Mouse (Mus musculus) CH12.LX (cell line): ENCODE measurements around the gene Rbfox1.

Experiments used
- CHD1 ChIP-seq: IDR thresholded peaks from 2 replicates; pipeline ENCODE4 v1.6.1; 2012; ENCODE audit warnings: low read depth, low read length, improper control_type of control experiment, inconsistent platforms
- CTCF ChIP-seq, 2 experiments: IDR thresholded peaks in 1 of 2; conservative IDR thresholded peaks in 1 of 2; 2 replicates each; pipeline ENCODE4 v1.5.1; 2011 to 2012; ENCODE audit warnings: low read depth in 2 of 2, low read length in 2 of 2, improper control_type of control experiment in 1 of 2, inconsistent platforms in 1 of 2, mild to moderate bottlenecking in 1 of 2, moderate library complexity in 1 of 2
- ELF1 ChIP-seq: IDR thresholded peaks from 2 replicates; pipeline ENCODE4 v1.6.1; 2014; ENCODE audit warnings: low read depth, mild to moderate bottlenecking, inconsistent platforms, low read length, improper control_type of control experiment
- EP300 ChIP-seq: IDR thresholded peaks from 2 replicates; pipeline ENCODE4 v1.6.1; 2011; ENCODE audit warnings: low read length, improper control_type of control experiment
- HCFC1 ChIP-seq: IDR thresholded peaks from 2 replicates; pipeline ENCODE4 v1.6.1; 2012; ENCODE audit warnings: low read depth, mild to moderate bottlenecking, inconsistent platforms, low read length, improper control_type of control experiment
- KAT2A ChIP-seq: IDR thresholded peaks from 2 replicates; pipeline ENCODE4 v1.6.1; 2012; ENCODE audit warnings: low read length, improper control_type of control experiment, inconsistent platforms; ENCODE audit not compliant: insufficient replicate concordance
- MEF2A ChIP-seq: IDR thresholded peaks from 2 replicates; pipeline ENCODE4 v1.6.1; 2014; ENCODE audit warnings: low read depth, mild to moderate bottlenecking, inconsistent platforms, low read length, improper control_type of control experiment, borderline replicate concordance
- POLR2A ChIP-seq: IDR thresholded peaks from 2 replicates; pipeline ENCODE4 v1.6.1; 2011; ENCODE audit warnings: low read depth, mild to moderate bottlenecking, improper control_type of control experiment, low read length
- POLR2AphosphoS2 ChIP-seq: IDR thresholded peaks from 2 replicates; pipeline ENCODE4 v1.6.1; 2011; ENCODE audit warnings: low read depth, low read length, improper control_type of control experiment
- RAD21 ChIP-seq: IDR thresholded peaks from 2 replicates; pipeline ENCODE4 v1.6.1; 2011; ENCODE audit warnings: low read depth, mild to moderate bottlenecking, low read length, improper control_type of control experiment, moderate library complexity
- TBP ChIP-seq: conservative IDR thresholded peaks from 2 replicates; pipeline ENCODE4 v1.6.1; 2011; ENCODE audit warnings: low read depth, low read length, improper control_type of control experiment
- TCF12 ChIP-seq: IDR thresholded peaks from 2 replicates; pipeline ENCODE4 v1.6.1; 2014; ENCODE audit warnings: low read depth, mild to moderate bottlenecking, inconsistent platforms, low read length, improper control_type of control experiment
- USF2 ChIP-seq: conservative IDR thresholded peaks from 2 replicates; pipeline ENCODE4 v1.6.1; 2011; ENCODE audit warnings: low read depth, low read length, improper control_type of control experiment
- ZKSCAN1 ChIP-seq: IDR thresholded peaks from 2 replicates; pipeline ENCODE4 v1.6.1; 2012; ENCODE audit warnings: low read depth, inconsistent platforms, low read length, improper control_type of control experiment, borderline replicate concordance

- TF ChIP-seq POLR2A (no peak), HCFC1 (no peak), RAD21 (no peak), ELF1 (no peak), USF2 (no peak), EP300 (no peak), CTCF (conservative IDR thresholded peaks at IDR 0.05 in 1 of 2, IDR thresholded peaks at IDR 0.05 in 1 of 2; ENCODE audit: low read depth in 2 of 2, low read length in 2 of 2) (no peak), TBP (no peak), ZKSCAN1 (no peak), CHD1 (no peak), KAT2A (no peak), MEF2A (no peak), TCF12 (no peak), POLR2AphosphoS2 (no peak)
These were observed 1172.6 kb downstream of the Rbfox1 start for GRCm38 (mm10) chr16:7057789-7058188.
